Mouse (Mus musculus) left cerebral cortex, adult 8-10 months (tissue): Measurements from ENCODE around the gene Rex1bd. TPM values are rescaled to one million over a fixed set of nuclear protein-coding genes. Genes with fewer than 3 reads are reported as not detected.
A peak's percentile ranks its signal among the peaks of the same experiment; 100 is the strongest.
"Not testable (repeated sequence)": the region's sequence is repeated elsewhere in the genome, so short reads cannot be mapped to it uniquely, and the experiment has no call there.

Source experiments
- DNase-seq, 2 experiments: peaks; one replicate each; pipeline ENCODE4 v3.0.0; 2022; ENCODE audit warnings: low spot score in 2 of 2
- total RNA-seq, 4 experiments: library from RNA; stranded (reverse); gene quantifications; 2 replicates each; pipeline ENCODE4 v1.2.4; 2022

Gene Rex1bd
- total RNA-seq, 4 experiments from 2014 or later = 103 to 117 (median 109) TPM

DNA sequence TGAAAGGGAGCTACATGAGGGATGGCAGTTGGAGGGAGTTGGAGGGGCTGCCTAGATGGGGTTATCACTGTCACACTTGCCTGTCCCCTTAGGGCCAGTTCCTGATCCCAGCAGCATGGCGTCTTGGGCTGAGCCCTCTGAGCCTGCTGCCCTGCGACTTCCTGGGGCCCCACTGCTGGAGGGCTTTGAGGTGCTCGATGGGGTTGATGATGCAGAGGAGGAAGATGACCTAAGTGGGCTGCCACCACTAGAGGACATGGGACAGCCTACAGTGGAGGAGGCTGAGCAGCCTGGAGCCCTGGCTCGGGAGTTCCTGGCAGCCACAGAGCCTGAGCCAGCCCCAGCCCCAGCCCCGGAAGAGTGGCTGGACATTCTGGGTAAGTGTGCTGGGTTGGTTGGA lies 22.7 kb upstream of the Rex1bd start:
- DNase-seq = no peak

DNA sequence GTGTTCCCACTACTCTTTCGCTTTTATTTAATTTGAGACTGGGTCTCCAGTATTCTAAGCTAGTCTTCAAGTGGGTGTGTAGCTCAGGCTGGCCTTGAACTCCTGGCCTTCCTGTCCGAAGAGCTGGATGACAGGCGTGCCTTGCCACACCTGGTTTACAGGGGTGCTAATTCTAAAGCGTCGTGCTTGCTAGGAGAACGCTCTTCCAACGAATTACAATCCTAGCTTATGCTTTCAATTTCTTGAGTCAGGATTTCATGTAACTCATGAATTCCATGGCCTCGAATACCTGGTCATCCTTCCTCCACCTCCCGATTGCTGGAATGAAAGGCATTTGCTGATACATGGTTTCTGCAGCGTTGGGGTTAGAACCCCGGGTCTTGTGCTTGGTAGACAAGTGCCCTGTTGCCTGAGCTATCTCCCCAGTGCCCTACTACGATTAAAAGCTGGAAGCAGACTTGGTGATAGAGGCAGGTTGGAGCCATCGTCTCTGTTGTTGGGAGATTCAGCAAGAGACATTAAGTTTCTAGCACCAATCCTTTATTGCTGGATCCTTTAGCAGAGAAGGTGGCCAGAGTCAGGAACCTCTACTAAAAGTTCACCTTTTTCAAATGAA lies 21.7 kb upstream of the Rex1bd start:
- no peak for DNase-seq

DNA sequence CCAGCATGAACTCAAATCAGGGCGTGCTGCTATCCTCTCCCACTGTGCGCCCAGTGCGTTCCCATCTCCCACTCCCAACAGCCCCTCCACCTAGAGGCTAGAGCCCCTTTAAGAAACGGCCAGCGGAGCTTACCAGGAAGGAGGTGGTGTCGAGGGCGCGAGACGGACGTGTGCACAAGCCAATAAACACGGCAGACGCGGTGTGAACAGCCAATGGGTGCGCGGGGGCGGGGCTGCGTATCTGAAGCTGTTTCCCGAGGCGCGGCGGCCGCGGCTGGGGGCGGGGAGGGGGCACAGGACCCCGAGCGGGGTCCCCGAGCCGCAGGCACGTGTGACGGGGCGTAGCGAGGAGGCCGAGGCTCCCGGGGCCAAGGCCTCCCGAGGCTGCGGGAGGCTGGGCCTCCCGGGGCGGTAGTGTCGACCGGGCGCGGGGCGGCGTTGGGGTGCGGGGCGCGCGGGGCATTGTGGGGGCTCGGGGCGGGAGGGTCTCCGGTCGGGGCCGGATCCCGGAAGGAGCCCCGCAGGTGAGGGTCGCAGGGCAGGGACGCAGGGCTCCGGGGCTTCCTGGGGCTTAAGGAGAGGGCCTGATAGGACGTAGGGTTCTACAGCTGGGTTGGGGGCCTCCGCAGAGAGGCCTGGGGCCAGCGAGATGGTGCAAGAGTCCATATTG lies 21.1 kb upstream of the Rex1bd start, which contains the start of the genes Fkbp8 and Kxd1:
Gene Fkbp8 (plus strand): TSS at position 213 of the 670 bp plus-strand sequence.
Gene Kxd1 (minus strand): TSS at position 445 of the 670 bp plus-strand sequence.
- DNase-seq = peak; percentile 97 to 99

DNA sequence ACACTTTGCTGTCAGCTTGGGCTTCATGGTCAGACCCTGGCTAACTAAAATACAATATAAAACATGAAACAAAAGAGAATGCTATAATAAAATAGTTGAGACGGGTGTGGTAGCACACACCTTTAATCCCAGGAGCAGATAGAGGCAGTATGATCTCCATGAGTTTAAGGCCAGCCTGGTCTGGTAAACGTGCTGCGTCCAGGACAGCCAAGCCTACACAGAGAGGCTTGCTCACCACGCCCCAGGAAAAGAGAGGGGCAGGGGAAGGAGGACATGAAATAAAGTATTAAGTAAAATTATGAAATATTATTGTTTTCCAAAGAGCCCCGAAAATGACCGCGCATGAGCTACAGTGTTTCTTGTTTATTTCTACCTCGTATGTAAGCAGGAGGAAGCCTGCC lies 20.6 kb upstream of the Rex1bd start:
- no peak for DNase-seq

DNA sequence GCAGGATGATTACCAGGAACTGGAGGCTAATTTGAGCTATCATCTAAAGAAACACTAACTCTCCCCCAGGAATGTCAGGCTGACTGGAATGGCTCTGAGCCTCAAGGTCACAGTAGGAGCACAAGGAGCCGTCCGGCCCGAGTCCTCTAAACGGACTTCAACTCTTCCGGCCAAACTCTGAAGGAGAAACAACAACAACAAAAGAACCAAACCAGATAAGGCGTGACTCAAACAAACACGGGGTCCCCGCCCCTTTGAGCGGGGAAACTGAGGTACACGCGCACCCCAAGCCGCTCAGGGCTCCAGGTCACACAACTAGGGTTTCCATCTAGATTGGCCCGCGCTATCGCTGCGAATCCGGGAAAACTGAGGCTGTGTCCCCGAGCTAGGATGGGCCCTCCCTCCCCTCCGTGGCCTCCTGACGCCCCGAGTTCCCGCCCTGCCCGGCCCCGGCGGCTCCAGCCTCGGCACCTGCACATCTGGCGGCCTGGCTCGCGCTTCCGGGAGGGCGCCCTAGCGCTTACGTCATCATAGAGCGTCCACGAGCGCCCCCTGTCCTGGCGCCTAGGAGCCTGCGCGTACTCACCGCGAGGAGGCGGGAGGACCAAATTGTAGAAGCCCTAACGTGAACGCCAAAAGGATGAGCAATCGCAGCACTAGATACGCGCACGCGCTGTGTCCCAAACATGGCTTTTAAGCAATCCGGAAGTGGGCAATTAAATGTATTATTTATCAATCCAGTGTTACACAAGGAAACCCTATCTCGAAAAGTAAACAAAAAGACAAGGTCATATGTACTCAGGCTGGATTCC lies 16.2 kb upstream of the Rex1bd start:
- DNase-seq = peak; percentile 90 to 96

DNA sequence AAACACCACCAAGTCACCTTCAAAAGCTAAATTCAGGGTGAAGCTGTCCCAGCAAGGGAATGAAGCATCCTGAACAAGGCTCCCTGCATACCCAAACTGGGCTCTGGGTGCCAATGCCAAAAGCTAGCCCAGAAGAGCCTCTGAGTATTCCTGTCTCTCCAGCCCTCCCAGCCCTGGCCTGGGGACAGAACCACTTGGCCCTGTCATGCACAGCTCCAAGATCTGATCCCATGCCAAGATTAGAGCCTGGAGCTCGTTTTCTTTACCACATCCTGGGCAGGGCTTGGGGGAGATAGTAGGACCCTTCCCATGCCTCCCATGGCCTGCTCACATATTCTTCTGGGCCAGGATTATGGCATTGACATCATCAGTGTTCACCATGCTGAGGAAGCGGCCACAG lies 13.1 kb upstream of the Rex1bd start:
- DNase-seq = no peak

DNA sequence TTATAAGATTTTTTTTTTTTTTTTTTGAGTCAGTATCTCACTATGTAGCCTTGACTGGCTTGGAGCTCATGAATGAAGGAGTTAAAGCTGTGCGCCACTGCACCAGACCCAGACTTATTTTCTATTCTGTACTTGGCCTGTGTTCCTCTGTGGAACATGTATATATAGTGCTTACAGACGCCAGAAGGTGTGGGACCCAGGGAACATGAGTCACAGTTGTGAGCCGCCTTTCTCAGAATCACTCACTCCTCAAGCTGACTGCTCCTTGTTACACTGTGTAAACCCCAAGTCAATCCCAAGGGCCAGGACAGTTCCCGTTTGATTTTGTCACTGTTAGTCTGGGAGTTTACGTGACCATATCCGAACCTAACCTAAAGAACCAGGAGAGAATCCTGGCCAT lies 12.5 kb upstream of the Rex1bd start:
- no peak for DNase-seq

DNA sequence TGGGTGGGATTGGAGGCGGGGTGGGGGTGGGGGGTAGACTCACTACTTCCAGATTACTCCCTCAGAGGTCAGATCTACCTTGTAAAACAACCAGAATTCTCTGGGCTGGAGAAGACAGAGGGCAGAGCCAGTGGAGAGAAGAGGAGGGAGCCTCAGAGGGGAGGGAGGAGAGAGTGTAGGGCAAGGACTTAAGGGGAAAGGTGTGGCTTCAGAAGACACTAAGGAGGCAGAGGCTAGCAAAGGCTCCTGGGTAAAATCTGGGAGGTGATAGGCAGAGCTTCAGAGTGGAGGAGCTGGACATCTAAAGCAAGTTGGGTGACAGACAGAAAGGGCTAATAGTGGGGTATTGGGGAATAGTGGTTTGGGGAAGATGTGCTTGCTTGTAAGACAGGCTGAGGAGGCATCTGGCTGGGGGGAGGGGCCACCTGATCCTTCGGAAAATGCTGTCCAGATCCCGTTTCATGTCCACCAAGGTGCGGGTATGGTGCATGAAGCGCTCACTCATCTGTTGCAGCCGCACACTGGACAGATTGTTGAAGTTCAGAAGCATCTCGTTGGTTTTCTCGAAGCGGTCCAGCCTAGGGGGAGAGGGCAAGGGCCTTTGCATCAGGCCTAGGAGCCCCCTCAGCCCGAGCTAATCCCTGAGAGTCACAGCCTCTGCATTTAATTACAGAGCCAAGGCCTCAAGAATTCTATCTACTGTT lies 11.5 kb upstream of the Rex1bd start:
- DNase-seq = no peak

DNA sequence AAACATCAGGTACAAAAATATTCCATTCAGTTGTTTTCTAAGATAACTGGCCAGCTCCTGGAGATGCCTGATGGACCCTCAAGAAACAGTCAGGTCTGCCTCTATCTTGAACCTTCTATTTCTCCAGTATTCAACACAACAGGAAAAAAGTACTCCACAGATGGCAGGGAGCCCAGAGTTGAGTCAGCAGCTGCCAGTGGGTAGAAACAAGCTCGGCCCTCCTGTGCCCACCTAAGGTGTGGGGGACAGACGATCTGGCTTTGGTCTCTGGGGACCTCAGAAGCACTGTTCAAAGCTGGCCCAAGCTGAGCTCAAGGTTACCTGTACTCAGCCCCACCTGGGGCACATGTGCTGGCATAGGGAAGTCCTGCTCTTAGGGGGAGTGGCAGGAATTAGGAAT lies 6.9 kb upstream of the Rex1bd start:
- no peak for DNase-seq

DNA sequence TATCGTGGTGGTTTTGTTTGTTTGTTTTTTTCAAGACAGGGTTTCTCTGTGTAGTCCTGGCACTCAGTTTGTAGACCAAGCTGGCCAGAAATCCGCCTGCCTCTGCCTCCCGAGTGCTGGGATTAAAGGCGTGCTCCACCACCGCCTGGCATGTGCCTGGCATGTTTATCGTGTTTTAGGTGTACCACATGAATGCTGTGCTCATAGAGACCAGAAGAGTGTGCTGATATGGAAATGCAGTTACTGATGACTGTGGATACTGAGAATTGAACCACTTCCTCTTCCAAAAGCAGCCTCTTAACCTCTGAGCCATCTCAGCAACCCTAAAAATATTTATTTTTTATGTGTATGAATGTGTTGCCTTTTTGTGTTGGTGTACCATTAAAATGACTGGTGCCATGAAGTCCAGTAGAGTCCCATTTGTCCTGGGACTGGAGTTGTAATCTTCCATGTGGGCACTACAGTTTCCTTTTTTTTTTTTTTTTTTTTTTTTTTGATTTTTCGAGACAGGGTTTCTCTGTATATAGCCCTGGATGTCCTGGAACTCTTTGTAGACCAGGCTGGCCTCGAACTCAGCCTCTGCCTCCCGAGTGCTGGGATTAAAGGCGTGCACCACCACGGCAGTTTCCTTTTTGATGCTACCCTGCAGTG lies 5.8 kb upstream of the Rex1bd start:
- DNase-seq = no peak

DNA sequence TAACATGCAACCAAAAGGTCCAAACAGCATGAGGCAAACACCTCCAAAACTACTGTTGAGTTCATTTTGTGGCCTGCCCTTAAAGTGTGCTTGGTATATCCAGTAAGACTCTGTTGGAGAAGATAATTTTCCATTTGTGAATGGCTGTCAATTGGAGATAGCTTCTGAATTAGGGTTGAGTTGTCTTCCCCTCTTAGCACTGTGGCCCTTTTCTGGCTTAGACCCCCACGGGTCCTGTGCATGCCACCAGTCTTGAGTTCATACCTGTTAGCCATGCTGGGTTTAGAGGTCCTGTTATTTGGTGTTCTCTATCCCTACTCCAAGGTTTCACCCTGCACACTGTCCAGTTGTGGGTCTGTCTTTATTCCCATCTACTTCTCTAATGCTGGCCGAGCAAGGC lies 5.2 kb upstream of the Rex1bd start:
- DNase-seq = no peak

DNA sequence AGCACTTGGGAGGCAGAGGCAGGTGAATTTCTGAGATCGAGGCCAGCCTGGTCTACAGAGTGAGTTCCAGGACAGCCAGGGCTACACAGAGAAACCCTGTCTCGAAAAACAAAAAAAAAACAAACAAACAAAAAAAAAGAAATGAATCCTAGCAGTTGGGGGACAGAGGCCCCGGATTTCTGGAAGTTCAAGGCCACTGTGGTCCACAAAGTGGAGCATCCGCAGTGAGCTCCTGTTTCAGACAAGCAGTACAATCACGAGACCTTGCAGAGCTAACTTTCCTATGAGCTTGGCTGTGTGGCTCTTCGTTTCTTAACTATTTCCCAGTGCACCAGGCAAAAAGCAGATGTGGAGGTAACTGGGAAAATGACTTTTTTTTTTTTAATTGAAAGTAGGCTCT lies 4.6 kb upstream of the Rex1bd start:
- not testable (repeated sequence) for DNase-seq

DNA sequence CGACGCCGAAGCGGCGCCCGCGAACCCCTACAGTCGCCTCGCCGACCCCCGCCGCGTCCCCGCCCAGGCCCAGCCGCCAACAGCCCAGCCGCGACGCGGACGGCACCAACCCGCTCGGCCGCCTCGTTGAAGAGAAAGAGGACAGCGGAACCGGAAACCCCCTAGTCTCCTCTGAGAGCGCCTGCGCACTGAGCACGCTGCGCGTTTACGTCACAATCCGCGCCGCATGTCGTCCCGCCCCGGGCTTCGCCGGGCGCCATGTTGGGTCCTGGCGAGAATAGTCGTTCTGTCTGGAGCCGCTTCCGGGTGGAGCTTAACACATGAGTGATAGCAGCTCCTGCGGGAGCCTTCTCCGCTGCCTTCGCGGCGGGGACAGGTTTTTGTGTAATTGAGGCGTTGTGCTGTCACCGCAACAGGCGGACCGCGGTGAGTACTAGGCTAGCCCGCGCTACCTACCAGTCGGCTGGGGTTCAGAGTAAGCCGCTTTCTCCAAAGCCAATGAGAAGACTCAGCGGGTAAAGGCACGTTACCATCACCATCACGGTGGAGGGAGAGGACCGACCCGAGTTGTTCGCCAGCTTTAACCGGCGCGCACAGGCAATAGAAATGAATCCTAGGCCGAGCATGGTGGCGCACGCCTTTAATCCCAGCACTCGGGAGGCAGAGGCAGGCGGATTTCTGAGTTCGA lies 3.8 kb upstream of the Rex1bd start, which contains the start of gene Uba52:
Gene Uba52 (minus strand): TSS at position 574 of the 688 bp plus-strand sequence.
- DNase-seq = peak; percentile 93 to 96

DNA sequence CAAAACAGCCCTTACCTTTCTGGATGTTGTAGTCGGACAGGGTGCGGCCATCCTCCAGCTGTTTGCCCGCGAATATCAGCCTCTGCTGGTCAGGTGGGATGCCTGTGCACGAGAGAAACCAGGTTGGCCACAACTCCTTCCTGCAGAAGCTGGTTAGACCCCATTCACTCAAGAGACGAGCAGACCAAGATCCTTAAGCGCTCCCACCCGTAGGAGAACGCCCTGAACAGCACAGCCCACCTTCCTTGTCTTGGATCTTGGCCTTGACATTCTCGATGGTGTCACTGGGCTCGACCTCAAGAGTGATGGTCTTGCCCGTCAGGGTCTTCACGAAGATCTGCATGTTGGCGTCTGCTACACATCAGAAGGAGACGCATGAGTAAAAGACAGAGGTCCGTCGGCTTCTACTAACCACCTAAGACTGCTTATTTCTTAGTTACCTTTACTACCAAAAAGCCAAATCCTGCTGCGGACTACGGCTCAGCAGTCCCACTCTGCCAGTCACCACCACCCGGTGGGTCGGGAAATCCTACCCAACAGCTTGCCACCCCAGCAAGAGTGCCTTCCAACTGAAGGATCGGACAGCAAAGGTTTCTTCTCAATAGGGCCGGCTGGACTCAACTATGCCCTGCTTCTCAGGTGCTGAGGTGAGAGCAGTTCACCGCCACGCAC lies 2.9 kb upstream of the Rex1bd start:
- no peak for DNase-seq

DNA sequence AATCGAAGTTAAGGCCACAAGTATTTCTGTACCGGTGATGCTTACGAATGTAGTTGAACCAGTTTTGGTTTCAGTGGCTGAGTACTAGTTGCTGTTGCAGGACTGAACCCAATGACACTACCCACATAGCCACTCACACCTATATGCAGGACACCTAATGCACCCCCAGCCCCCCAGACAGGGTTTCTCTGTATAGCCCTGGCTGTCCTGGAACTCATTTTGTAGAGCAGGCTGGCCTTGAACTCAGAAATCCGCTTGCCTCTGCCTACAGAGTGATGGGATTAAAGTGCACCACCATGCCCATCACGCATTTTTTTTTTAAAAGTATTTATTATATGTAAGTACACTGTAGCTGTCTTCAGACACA lies 458 bp upstream of the Rex1bd start:
- DNase-seq = no peak

DNA sequence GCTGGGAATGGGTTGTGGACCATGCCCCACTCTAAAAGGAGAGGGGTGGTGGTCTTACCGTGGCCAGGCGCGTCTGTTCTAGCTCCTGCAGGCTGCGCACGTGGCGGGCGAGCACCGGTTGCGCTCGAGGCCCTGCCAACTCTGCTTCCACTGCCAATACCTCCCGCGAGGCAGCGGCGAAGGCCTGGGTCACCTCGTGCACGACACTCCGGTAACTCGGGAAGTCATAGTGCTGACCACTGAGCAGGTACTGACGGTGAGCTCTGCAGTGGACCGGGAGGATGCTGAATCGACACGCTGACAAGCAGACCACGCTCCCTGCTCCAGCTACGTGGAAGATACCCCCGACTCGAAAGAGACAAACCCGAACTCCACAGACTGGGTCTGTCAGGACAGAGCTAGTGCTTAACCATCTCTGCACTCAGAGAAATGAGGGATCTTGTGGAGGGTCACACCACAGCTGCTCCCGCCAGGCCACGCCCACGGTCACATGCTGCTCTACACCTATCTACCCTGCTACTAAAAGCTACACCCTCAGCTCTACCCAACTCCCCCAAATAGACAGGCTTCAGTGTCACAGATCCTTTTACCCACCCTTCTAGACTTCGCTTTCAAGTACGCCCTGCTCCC lies 739 bp downstream of the Rex1bd start:
- DNase-seq = peak in 1 of 2 experiments; percentile 56

DNA sequence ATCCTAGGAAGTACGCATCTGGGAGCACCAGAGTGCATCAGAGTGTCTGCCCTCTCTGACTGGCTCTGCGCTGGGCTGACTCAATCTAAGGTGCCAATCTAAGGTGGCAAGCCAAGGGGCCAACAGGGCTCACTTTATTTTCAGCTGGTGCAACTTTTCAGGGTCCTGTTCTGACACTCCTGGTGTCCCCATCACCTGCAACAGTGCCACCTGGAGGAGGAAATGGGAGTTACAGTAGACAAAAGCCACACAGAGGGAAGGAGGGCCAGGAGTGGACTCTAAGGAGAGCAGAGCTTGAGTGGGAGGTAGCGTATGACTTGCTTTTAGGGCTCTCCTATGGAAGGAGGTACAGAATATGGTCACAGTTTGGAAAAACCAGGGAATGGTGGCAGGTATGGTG lies 1.7 kb downstream of the Rex1bd start:
- DNase-seq = peak; percentile 58 to 61

DNA sequence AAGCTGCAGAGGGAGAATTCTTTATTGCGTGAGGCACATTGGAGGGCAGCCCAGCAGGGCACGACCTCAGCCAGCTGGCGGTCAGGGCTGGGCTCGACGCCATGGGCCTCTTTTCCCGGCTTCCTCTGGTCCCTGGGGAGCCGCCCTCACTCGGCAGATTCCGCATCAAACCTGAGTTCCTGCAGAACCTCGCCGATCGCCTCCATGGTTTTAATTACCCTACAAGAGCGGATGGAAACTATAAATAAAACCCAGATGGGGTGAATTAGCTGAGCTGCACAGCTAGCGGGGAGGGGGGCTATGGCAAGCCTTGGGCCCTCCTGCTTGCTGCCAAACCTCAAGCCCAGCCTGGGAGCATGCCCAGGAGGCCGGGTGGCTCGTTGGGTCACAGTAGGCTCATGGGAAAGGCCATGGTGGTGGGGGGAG lies 2.2 kb downstream of the Rex1bd start:
- DNase-seq = no peak

DNA sequence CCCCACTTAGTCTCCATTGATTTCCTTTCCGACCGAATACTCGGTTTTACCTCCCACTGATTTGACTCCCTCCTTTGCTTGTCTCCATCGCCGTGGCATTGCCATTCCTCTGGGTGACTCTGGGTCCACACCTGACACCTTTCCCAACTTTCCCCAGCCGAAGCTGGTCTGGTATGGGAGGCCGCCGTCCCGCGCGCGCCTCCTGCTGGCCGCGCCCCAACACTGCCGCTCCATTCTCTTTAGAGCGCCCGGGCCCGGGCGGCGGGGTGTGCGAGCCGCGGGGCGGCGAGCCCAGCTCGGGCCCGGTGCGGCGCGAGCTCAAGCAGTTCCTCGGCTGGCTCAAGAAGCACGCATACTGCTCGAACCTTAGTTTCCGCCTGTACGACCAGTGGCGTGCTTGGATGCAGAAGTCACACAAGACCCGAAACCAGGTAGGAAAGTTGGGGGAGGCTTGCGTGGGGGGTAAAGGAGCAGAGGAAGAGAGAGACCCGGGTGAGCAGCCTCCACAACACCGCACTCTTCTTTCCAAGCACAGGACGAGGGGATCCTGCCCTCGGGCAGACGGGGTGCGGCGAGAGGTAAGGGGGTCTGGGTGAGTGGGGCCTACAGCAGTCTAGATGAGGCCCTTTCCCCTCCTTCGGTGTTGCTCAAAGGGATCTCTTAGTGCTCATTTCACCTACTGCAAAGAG lies 3.3 kb downstream of the Rex1bd start:
- DNase-seq = no peak
